Comparison of ENCODE assay signal across 13 mouse cellular contexts in genomic region chr4:119118659-119119077, GRCm38 (mm10). TPM values are rescaled to one million over a fixed set of nuclear protein-coding genes. Genes with fewer than 3 reads are reported as not detected.
DNase-seq lines count a peak whose midpoint lies in the region; ATAC-seq and TF ChIP-seq lines count a peak whose summit lies in the region.
"Had no signal": no experiment of that assay in that cellular context is flagged by ENCODE, and none has a peak within 500 bp of the region (broad histone marks: within the 10 kb centered on the region; RNA-seq: fewer than 3 reads in every experiment).

No protein-coding gene starts in this region.

- H3K9me3 ChIP-seq in limb, embryonic 15.5 days = no peaks in the 10 kb centered on the region
- H3K9me3 ChIP-seq in limb, embryonic 10.5 days (replicated peaks) = no peaks in the 10 kb centered on the region
- no peaks in the 10 kb centered on the region for H3K9me3 ChIP-seq in midbrain, embryonic 15.5 days
- H3K9me3 ChIP-seq: embryonic facial prominence, embryonic 10.5 days; hindbrain, embryonic 15.5 days had no signal

- TF ChIP-seq CTCF in bone marrow macrophage, adult 2 months (IDR thresholded peaks at IDR 0.05; ENCODE audit: low read depth, low read length) = no peak

- peaks cover 46% of the 10 kb centered on the region for H3K36me3 ChIP-seq in limb, embryonic 15.5 days
- peaks cover 84% of the 10 kb centered on the region for H3K36me3 ChIP-seq in limb, embryonic 10.5 days
- no peaks in the 10 kb centered on the region for H3K36me3 ChIP-seq in midbrain, embryonic 15.5 days (replicated peaks)
- H3K36me3 ChIP-seq: hindbrain, embryonic 15.5 days had no signal

- TF ChIP-seq POLR2A in bone marrow macrophage, adult 2 months (IDR thresholded peaks at IDR 0.05; ENCODE audit: borderline replicate concordance, low read depth, low read length) = no peak

- H3K9ac ChIP-seq in limb, embryonic 15.5 days = no peak overlapping the region
- no peak overlapping the region for H3K9ac ChIP-seq in midbrain, embryonic 15.5 days
- H3K9ac ChIP-seq: hindbrain, embryonic 15.5 days had no signal

- peaks cover 77% of the 10 kb centered on the region for H3K4me1 ChIP-seq in limb, embryonic 15.5 days
- H3K4me1 ChIP-seq in limb, embryonic 10.5 days = peaks cover 18% of the 10 kb centered on the region
- peaks cover 63% of the 10 kb centered on the region for H3K4me1 ChIP-seq in bone marrow macrophage, adult 2 months (ENCODE audit: control insufficient read depth, insufficient read depth, low read length)
- H3K4me1 ChIP-seq in midbrain, embryonic 15.5 days = no peaks in the 10 kb centered on the region
- H3K4me1 ChIP-seq: hindbrain, embryonic 15.5 days had no signal

- 75% methylated on average over 4 of the region's 4 CpGs for WGBS in limb, embryonic 15.5 days
- WGBS in limb, embryonic 10.5 days = 92% methylated on average over 4 of the region's 4 CpGs
- WGBS in midbrain, embryonic 15.5 days = 65% methylated on average over 4 of the region's 4 CpGs

- no peak overlapping the region for H3K4me3 ChIP-seq in limb, embryonic 15.5 days
- no peak overlapping the region for H3K4me3 ChIP-seq in limb, embryonic 10.5 days
- H3K4me3 ChIP-seq in bone marrow macrophage, adult 2 months (ENCODE audit: insufficient read depth, low read length) = no peak overlapping the region
- H3K4me3 ChIP-seq in midbrain, embryonic 15.5 days = no peak overlapping the region
- H3K4me3 ChIP-seq: embryonic facial prominence, embryonic 10.5 days; hindbrain, embryonic 15.5 days had no signal

- H3K27ac ChIP-seq in limb, embryonic 15.5 days = peak overlapping the region; percentile 33; the same call in 1 of the 2 replicates
- no peak overlapping the region for H3K27ac ChIP-seq in limb, embryonic 10.5 days
- H3K27ac ChIP-seq in bone marrow macrophage, adult 2 months (ENCODE audit: insufficient read depth, low read depth, low read length) = peak overlapping the region; percentile 28
- no peak overlapping the region for H3K27ac ChIP-seq in midbrain, embryonic 15.5 days
- H3K27ac ChIP-seq: embryonic facial prominence, embryonic 10.5 days; hindbrain, embryonic 15.5 days had no signal

- H3K27me3 ChIP-seq in limb, embryonic 15.5 days = no peaks in the 10 kb centered on the region
- no peaks in the 10 kb centered on the region for H3K27me3 ChIP-seq in limb, embryonic 10.5 days (ENCODE audit: low read depth, poor library complexity, severe bottlenecking)
- H3K27me3 ChIP-seq in midbrain, embryonic 15.5 days (replicated peaks) = no peaks in the 10 kb centered on the region
- H3K27me3 ChIP-seq: hindbrain, embryonic 15.5 days had no signal

- no peak for ATAC-seq in limb, embryonic 15.5 days (ENCODE audit: insufficient number of reproducible peaks, low FRiP score, low TSS enrichment, low read depth)
- ATAC-seq in neutrophil, adult 5-6 weeks (ENCODE audit: extremely low read depth, insufficient number of reproducible peaks, low FRiP score, poor library complexity, severe bottlenecking) = peak; percentile 39
- no peak for ATAC-seq in midbrain, embryonic 15.5 days (replicated peaks)

- no peak for DNase-seq in limb, embryonic 10.5 days (ENCODE audit: low spot score)
- DNase-seq in heart, postnatal 4 days = peak; percentile 57
- no peak for DNase-seq in thymus, postnatal 36 days
- DNase-seq in layer of hippocampus, adult 18-20 months (ENCODE audit: low spot score in 2 of 2) = no peak
- DNase-seq: layer of hippocampus, adult 9-11 months; lung, postnatal 10 days; spleen, adult 18-20 months had no signal

- no peak overlapping the region for H3K4me2 ChIP-seq in limb, embryonic 15.5 days
- no peak overlapping the region for H3K4me2 ChIP-seq in midbrain, embryonic 15.5 days
- H3K4me2 ChIP-seq: hindbrain, embryonic 15.5 days had no signal

RNA-seq across cellular contexts. Expression of gene Slc2a1, which starts 10.2 kb away (rescaled TPM):
- polyA plus RNA-seq in limb, embryonic 15.5 days (2015; fragmentation: Nextera tagmentation; extraction: Ambion mirVana) = 179 and 208 TPM in 2 replicates
- 110 and 139 TPM in 2 replicates for polyA plus RNA-seq in limb, embryonic 10.5 days (2016; fragmentation: Nextera tagmentation; extraction: Ambion mirVana)
- polyA plus RNA-seq in bone marrow macrophage, adult 2 months (2012; ENCODE audit: insufficient read depth, insufficient read length, missing spikeins) = 22.6 and 25.3 TPM in 2 replicates
- 10 to 100 TPM; 15.2 to 16.2 TPM for total RNA-seq in heart, postnatal 4 days (2021)
- total RNA-seq in neutrophil, adult 5-6 weeks (2017) = 70.1 and 76.1 TPM in 2 replicates
- polyA plus RNA-seq in midbrain, embryonic 15.5 days (2015; fragmentation: Nextera tagmentation; extraction: Ambion mirVana) = 96.1 and 97.6 TPM in 2 replicates
- total RNA-seq in layer of hippocampus, adult 18-20 months (2021) = 10 to 100 TPM; 88.9 to 98.4 TPM

RNA-seq across cellular contexts. Expression of gene Zfp691, which starts 55.3 kb away (rescaled TPM):
- 7.0 and 7.7 TPM in 2 replicates for polyA plus RNA-seq in limb, embryonic 15.5 days (2015; fragmentation: Nextera tagmentation; extraction: Ambion mirVana)
- 10.1 and 10.3 TPM in 2 replicates for polyA plus RNA-seq in limb, embryonic 10.5 days (2016; fragmentation: Nextera tagmentation; extraction: Ambion mirVana)
- 6.4 and 6.9 TPM in 2 replicates for polyA plus RNA-seq in bone marrow macrophage, adult 2 months (2012; ENCODE audit: insufficient read depth, insufficient read length, missing spikeins)
- total RNA-seq in heart, postnatal 4 days (2021) = 10 to 100 TPM; 13.2 to 17.7 TPM
- total RNA-seq in neutrophil, adult 5-6 weeks (2017) = 6.9 and 10.3 TPM in 2 replicates
- 7.1 and 7.7 TPM in 2 replicates for polyA plus RNA-seq in midbrain, embryonic 15.5 days (2015; fragmentation: Nextera tagmentation; extraction: Ambion mirVana)
- total RNA-seq in layer of hippocampus, adult 18-20 months (2021) = 1 to 10 TPM; 6.8 to 8.2 TPM

Comparison
In these comparisons a context has a peak if more than half of its experiments do, and no peak if none do; other contexts are left out.
1. H3K27ac ChIP-seq: peak in limb, embryonic 15.5 days (single experiment) and bone marrow macrophage, adult 2 months (single experiment); none in limb, embryonic 10.5 days (single experiment) and midbrain, embryonic 15.5 days (single experiment).